Mouse (Mus musculus): ENCODE results near the gene Gm10118.

- TF ChIP-seq GATA1 (IDR thresholded peaks at IDR 0.05; ENCODE audit: low read length) (no peak), TAL1 (IDR thresholded peaks at IDR 0.05; ENCODE audit: low read length) (no peak)
Observed at GRCm38 (mm10) chr10:63950867-63951266, 23.6 kb upstream of the Gm10118 start.

Measured in erythroblast, embryonic 14.5 days (primary cell).